Mouse (Mus musculus): ENCODE data around the gene Fxyd6.

Gene Fxyd6

DNA sequence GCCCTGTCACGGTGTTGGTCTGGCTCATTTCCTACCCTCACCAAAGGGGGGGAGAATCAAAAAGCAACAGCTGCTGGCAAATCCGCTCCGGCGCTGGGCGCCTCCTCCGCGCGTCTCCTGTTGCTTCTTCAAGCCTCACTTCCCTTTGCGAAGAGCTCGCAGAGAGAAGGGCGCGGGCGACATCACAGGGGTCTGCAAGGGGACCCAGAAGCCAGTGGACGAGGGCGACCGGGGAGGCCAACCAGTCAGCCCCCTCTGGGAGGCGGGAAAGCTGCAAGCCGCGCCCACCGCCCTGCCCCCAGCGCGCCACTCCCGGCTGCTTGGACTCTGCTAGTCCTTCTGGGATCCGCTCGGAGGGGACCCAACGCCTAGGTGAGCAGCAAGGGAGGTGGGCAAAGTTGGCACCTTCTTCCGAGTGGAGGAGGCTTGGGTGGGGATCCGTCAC is at the start of gene Fxyd6:
Fxyd6 (plus strand) TSS at position 69 of the 445 bp plus-strand sequence.
- peak in 1 of 2 experiments; percentile 20 for DNase-seq

DNA sequence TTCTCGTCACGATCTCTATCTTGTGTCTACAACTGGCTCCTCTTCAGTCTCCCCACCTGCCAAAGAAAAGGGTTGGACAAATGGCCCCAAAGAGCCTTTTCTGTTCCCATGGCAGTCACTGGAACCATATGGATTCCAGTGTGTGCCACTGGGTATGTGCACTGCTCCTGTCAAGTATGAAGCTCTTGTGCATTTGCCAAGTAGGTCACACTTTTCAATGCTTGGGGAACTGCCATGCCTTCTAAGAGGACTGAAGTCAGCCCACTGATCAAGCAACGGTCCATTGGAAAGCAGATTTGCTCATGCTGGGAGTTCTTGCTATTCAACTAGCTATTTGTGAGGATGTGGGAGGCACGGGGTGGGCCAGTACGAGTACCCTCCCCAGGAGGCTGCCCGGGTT is 48.5 kb upstream of the Fxyd6 start:
- DNase-seq: no peak

- DNase-seq: no peak
Measured at GRCm38 (mm10) chr9:45321946-45322430, 48.0 kb upstream of the Fxyd6 start.

DNA sequence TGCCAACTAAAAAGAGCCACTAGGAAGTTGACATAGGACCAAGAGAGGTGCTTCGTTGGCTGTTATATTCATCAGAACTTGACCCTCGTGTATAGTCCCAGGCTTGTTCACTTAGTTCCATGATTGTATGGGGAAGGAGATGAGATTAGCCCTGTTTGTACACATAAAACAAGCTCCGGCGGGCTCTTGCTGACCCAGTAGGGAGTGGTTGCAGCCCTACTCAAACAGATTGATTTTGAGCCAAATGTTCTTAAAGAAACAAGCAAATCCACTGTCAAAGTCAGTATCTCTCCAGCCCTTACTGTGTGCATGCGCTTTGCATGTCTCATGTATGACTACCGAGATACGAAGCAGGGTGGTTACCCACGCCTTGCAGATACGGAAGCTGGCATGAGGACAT is 43.6 kb upstream of the Fxyd6 start:
- no peak for DNase-seq

DNA sequence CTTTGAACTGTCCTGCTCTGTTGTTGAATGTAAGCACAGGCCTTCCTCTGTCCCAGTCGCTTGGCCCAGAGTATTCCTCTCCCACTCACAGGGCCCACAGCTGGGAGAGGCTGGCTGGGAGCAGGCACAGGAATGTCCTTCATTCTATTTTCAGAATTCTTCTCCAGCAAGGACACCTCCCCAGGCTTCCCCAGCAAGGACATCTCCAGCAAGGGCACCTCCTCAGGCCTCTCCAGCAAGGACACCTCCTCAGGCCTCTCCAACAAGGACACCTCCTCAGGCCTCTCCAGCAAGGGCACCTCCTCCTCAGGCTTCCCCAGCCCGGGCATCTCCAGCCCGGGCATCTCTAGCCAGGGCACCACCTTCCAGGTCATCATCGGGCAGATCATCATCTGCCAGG is 41.7 kb upstream of the Fxyd6 start:
- no peak for DNase-seq

GRCm38 (mm10) chr9:45329577-45329976 is 40.4 kb upstream of the Fxyd6 start:
- no peak for DNase-seq

- DNase-seq: no peak
Measured at GRCm38 (mm10) chr9:45337406-45337805, 32.6 kb upstream of the Fxyd6 start.

DNA sequence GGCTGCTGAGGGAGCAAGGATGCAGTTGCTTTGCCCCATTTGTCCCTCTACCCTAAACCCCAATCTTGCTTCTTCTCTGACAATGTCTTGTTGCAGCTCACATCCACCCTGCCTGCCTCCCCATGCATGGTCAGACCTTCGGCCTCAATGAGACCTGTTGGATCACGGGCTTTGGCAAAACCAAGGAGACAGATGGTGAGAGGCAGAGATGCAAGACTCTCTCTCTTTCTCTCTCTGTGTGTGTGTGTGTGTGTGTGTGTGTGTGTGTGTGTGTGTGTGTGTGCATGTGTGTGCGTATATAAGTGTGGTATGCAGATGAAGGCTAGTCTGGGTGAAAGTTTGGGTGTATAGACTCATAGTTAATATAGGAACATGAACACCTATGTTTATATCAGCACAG is 26.9 kb upstream of the Fxyd6 start:
- DNase-seq: no peak

- DNase-seq: peak; percentile 26 to 34
Measured at GRCm38 (mm10) chr9:45345516-45345915, 24.5 kb upstream of the Fxyd6 start.

- DNase-seq: no peak
Measured at GRCm38 (mm10) chr9:45346276-45346675, 23.7 kb upstream of the Fxyd6 start.

- no peak for DNase-seq
Measured at GRCm38 (mm10) chr9:45348560-45348959, 21.4 kb upstream of the Fxyd6 start.

- DNase-seq: no peak
Measured at GRCm38 (mm10) chr9:45349181-45349580, 20.8 kb upstream of the Fxyd6 start.

GRCm38 (mm10) chr9:45349851-45350250 is 20.1 kb upstream of the Fxyd6 start:
- no peak for DNase-seq

DNA sequence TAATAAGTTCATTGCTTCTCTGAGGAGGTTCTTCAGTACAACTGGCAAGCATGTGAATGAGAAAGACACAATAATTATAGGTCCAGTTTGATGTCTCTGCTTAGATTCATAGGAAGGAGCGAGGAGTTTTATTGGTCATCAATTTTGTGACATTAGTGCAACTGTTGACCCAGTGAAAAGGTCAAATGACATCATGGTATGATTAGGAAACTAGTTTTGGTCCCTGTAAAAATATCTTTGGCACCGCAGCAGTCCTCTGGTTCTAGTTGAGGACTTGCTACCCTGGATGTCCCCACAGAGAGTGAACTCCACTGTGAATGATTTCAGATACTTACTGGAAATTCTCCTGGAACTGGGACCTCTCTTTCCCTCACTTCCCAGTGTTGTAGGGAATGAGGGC is 14.8 kb upstream of the Fxyd6 start:
- DNase-seq: no peak

DNA sequence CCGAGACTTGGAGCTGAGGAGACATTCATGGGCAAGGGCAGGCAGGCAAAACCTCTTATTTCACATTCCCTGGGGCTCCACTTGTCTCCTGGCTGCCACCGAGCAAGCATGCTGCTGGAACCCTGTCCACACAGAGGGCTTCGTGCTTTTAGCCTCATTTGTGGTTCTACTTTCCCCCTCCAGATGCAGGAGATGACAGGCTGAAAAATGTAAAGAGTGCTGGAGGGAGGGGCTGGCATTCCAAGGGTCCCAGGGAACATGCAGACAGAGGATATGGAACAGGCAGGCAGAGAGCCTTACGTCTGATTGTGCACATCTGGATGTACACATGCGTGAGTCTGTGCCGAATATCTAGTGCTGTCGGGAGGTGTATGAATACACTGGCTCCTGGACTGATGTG is 11.6 kb upstream of the Fxyd6 start:
- DNase-seq: no peak

DNA sequence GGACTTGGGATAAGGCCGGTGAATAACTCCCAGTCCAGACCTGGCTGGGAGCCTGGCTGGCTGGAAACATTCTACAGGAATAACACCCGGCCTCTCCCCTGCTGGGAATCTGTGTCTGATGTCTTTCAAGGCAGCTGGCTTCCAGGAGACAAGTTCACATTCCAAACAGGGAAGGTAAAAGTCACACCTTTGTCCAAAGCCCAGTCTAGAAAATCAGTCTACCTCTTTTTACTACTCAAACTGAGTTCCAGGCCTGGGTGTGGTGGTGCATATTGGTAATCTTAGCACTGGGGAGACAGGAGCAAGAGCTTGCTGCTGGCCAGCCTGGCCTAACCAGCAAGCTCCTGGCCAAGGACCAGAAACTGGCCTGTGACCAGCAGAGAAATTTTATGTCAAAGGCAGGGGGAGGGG is 7.9 kb upstream of the Fxyd6 start:
- no peak for DNase-seq

DNA sequence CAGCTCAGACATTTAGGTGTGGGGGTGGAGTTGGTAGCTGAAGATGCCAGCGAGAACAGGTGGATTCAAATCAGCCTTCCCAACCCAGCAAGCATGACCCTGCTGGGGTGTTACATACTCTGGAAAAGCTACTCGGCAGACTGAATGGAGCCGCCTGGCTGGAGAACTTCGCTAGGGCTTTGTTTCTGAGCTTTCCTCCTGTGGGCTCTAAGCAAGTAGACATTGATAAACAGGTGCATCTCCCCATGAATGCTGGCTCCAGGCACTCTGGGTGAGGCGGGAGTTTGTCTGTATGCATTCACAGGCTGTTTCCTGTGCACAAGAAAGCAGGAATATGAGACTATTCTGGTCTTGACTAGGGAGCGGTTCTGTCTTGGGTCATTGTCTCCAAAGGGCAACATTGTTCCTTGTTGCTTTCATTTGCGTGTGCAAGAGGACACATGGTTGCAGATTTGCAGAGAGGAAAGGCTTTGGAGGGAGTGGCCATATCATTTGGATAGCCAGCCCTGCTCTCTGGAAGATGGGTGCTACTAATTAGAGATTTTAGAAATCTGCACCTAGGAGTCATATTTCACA is 6.3 kb upstream of the Fxyd6 start:
- DNase-seq: no peak

GRCm38 (mm10) chr9:45367716-45368115 is 2.3 kb upstream of the Fxyd6 start:
- DNase-seq: no peak

- no peak for DNase-seq
Measured at GRCm38 (mm10) chr9:45368341-45368901, 1.6 kb upstream of the Fxyd6 start.

GRCm38 (mm10) chr9:45370616-45371336 is 791 bp downstream of the Fxyd6 start:
- DNase-seq: no peak

- DNase-seq: no peak
Measured at GRCm38 (mm10) chr9:45371337-45371707, 1.3 kb downstream of the Fxyd6 start.

GRCm38 (mm10) chr9:45373896-45374295 is 3.9 kb downstream of the Fxyd6 start:
- no peak for DNase-seq

GRCm38 (mm10) chr9:45374988-45375502 is 5.1 kb downstream of the Fxyd6 start:
- no peak for DNase-seq

- no peak for DNase-seq
Measured at GRCm38 (mm10) chr9:45376427-45376826, 6.4 kb downstream of the Fxyd6 start.

Measured in kidney, adult 8-10 months (tissue).